Mouse (Mus musculus) Muller cell, postnatal 12 days (primary cell): Measurements from ENCODE around the gene Cramp1l.
"Not testable (repeated sequence)": the region's sequence is repeated elsewhere in the genome, so short reads cannot be mapped to it uniquely, and the experiment has no call there.

Source experiments
- DNase-seq: peaks from one replicate; pipeline ENCODE4 v3.0.0-alpha.2; 2015; ENCODE audit errors: inconsistent ontology term

Cramp1l gene

DNA sequence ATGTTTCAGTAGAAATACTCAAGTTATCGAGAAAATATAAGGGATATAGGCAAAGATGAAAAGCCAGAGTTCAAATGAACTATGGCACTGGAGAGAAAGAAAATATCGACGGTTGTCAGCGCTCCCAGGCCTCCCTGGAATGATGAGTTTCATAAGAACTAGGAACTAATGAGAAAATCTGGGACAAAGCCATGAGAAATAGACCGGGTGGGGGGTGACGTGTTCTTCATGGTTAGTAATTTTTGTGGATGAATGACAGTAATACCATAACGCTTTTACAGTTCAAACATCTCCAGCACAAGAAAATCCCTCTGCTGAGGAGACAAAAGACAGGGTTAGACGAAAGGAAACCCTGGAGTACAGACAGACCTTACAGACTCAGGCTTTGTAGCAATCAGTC, 56.2 kb downstream of the Cramp1l start:
- DNase-seq = peak; percentile 61

DNA sequence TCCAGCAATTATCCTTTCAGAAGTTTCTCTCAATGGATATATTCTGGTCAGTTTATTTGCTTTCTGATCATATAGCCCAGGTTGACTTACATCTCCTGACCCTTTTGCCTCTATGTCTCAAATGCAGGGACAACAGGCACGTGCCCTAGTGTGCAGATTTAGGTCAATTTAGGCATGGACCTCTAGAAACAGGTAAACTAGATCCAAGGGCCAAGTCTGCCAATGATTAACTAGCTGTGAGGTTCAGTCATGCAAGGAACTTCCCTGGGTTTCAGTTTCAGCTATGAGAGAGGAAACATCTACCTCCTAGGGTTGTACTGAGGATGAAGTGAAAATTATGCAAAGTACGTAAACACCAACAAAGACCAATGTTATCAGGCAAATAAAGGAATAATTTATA, 62.3 kb downstream of the Cramp1l start:
- no peak for DNase-seq

DNA sequence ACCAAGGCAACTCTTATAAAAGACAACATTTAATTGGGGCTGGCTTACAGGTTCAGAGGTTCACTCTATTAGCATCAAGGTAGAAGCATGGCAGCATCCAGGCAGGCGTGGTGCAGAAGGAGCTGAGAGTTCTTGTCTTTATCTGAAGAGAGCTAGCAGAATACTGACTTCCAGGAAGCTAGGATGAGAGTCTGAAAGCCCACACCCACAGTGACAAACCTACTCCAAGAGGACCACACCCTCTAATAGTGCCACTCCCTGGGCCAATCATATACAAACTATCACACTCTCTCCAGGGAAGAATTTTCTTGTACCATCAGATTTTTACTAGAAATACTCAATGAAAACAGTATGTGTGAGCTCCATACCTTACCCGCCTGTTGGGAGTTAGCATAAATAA, 64.9 kb downstream of the Cramp1l start:
- no peak for DNase-seq

DNA sequence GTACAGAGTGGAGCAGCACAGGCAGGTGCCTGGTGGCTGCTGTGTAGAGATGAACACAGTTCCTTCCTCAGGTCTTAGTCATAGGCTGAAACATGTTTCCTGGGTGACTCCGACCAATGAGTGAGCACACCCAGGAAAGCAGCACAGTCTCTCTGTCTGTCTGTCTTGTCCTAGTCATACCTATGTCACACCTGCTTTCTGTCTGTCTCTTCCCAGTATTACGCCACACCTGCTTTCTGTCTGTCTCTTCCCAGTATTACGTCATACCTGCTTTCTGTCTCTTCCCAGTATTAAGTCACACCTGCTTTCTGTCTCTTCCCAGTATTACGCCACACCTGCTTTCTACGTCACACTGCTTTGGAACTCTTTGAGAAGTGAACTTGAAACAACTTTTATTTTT, 67.4 kb downstream of the Cramp1l start:
- no peak for DNase-seq

DNA sequence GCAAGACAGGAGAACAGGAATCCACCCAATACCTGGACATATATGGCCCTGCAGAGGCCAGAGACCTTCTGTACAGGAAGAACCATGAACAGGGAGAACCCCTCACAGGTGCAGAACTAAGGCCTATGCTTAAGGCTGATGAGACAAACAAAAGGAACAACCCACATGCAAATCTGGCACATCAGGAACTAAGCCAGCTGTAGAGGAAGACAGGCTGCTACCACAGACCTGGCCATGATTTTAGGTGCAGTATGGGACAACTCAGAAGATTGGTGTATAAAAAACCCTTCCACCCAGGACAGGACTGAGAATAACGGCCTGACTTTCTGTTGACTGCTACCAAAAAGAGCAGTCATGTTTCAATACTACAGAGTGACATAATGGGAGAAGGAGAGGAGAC, 72.0 kb downstream of the Cramp1l start:
- DNase-seq = not testable (repeated sequence)

DNA sequence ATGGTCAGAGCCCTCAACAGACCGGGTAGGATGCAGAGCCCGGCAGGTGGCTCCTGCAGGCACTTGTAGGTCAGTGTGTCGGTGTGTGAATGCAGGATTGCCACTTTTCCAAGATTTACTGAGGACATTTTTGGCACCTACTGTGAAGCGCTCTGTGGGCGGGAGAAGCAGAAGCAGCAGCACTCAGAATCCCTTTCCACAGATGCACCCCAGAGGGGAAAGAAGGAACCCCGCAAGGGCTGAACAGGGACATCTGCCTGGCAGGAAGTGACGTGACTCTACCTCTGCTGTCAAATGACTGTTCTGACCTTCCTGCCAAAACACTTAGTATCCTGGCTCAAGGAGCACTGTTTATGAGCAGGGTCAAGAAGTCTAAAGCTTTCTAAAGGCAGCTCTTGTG, 72.6 kb downstream of the Cramp1l start:
- DNase-seq = no peak

DNA sequence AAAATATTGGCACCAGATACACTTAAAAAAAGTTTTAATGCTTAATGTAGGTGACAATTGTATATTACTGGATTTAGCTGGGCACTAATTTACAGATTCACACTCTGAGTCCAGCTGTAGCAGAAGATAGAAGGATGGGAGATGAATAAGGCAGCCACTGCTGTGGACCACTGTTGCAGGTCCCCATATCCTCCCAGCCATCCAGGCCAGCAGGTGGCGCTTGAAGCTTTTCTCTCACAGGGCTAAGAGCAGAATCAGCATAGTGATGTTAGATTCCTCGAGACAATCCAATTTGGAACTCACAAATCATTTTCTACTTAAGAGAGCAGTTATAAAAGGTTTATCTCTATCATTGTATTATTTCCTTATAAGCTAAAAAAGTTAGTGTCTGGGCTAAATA, 73.1 kb downstream of the Cramp1l start:
- DNase-seq = not testable (repeated sequence)

DNA sequence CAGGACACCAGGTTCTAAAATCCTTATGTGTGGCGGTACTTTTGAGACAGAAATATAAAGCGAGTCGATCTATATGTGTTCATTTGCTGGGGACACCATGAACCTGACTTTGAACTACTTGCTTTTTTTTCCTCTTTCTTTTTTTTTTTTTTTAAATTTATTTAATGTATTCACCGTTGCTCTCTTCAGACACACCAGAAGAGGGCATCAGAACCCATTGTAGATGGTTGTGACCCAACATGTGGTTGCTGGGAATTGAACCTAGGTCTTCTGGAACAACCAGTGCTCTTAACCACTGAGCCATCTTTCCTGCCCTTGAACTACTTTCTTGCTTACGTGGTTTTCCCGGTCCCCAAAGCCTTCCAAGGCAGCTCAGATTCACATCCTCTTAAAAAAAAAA, 78.3 kb downstream of the Cramp1l start:
- DNase-seq = no peak

DNA sequence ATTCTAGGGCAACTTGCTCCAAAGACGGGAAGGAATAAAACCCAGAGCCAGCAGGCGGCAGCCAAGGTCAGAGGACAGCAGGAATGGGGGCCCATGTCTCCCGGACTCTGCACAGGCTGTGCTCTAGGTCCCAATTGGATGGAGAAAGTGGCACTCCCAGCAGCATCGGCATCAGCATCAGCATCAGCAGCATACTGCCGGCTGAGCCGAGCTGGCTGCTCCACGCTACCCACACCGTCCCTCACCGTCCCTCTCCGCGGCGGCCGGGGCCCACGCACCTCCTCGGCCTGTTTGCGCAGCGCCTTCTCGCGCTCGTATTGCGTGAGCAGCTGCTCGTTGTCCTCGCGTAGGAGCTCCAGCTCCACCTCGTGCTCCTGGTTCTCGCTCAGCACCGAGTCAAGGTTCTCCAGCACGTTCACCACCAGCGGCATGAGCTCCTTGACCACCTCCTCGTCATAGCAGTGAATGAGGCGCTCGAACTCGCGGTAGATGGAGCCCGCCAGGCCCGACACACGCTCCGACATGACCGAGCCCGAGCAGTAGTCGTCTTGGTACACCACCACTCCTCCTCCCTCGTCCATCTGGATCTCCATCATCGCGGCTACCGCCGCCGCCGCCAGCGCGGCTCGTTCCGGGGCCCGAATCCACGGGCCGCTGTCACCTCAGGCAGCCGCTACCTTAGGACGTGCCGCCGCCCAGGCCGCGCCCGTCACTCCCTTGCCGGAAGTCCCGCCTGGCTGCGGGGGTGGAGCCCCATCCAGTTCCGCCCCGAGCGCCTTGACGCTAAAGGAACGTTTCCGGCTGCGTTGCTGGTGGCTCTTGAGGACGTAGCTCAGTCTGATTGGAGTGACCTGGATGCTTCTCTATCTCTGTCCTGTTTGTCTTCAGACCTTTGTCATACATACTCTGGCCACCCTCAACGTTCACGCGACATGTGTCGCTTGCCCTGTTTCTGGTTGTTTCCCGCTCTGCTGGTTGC, 79.0 kb downstream of the Cramp1l start, which contains the start of gene Mapk8ip3:
Gene Mapk8ip3, minus strand, starts transcription at position 719 of the 979 bp plus-strand sequence.
- peak; percentile 96 for DNase-seq

DNA sequence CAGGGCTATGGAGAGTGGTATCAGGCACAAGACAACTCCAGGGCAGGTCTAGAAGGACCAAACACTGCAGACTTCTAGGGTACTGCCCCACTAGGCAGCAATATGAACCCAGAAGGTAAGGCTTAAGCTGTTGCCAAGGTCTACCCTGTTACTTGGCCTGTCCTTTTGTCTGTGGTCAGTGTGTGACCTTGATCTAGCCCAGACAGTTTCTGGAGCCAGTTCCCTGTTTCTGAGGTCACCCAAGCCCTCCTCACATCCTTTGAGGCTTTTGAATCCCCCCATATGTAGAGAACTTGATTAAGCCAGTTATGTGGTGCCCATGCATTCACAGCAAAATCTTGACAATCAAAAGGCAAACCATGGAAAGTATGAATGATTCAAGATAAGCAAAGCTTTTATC, 79.9 kb downstream of the Cramp1l start:
- no peak for DNase-seq

DNA sequence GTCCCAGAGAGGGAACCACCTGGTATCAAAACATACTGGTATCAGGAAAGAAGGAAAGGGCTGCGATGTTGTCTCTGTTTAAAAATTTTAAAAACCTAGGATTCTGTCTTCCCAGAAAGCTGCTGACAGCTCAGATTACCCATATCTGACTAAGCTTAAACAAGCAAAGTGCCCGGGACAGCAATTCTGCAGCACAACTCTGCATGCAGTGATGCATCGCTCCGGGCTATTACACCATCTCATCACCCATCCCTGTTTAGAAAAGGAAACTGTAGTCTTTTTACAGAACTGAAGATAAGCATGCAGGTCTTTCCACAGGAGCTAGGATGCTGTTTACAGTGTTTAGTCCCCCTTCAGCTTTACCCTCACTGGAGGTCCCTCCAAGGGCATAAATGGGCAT, 80.7 kb downstream of the Cramp1l start:
- no peak for DNase-seq

DNA sequence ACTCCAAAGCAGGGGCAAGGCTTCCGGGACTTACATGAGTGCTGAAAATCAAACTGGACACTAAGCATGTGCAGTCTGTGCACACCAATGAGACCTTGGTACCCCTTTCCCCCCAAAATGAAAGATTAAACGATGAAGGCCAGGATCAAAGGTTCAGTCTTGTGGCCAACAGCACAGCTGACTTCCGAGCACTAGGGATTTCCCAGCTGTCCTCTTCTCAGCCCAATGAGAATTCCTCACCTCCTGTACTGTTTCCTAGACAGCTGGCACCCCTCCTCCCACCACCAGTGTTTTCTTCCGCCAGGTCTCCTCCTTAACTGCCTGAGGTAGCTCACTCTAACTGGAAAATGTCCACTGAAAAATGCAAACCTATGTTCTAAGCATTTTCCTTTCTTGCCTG, 82.4 kb downstream of the Cramp1l start:
- DNase-seq = no peak

DNA sequence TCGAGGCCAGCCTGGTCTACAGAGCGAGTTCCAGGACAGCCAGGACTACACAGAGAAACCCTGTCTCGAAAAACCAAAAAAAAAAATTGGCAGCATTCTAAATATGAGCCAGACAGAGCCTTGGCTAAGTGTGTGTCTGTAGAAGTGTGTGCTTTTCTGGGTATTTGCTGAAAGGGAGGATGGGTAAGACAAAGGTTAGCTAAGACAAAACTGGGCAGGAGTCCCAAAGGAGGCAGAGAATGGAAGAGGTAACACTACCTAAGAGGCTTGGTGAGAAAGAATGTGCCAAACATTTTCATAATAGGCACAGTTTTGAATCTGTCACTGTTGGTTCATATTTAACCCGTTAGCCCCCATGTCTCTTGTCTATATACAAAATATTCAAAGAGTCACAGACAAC, 83.2 kb downstream of the Cramp1l start:
- no peak for DNase-seq

DNA sequence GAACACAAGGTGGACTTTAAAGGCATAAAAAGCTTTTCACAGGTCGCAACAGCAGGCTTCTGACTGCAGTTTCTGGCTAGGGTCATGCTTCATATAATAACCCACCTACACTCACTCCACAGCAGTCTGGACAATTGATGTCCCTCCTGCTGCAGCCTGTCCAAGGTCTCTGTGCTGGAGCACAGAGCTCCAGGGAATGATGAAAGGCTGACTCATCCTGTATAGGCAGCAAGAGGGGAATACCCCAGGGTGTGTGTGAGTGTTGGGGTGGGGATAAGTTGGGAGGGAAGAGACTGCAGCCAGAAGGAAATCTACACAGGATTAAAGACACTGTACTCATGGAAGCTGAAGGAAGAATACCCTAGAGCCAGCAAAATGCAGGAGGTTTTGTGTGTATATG, 86.1 kb downstream of the Cramp1l start:
- DNase-seq = peak; percentile 41

DNA sequence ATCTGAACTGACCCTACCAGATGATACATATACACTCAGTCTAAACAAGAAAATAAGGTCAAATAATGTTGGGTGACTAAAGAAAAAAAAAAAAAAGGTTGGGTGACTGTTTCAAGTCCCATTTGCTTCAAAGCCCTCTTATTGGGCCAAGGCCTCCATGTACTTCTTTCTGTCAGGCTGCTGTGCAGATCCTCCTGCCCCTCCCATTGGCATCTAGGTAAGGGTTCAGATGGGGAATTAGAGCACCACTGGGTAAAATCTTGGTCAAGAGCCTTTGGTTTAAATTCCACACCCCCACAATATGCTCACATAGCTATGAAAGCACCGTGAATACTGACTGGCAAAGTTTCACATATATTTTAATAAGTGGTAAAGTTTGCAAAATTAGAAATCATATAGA, 92.3 kb downstream of the Cramp1l start:
- DNase-seq = no peak

DNA sequence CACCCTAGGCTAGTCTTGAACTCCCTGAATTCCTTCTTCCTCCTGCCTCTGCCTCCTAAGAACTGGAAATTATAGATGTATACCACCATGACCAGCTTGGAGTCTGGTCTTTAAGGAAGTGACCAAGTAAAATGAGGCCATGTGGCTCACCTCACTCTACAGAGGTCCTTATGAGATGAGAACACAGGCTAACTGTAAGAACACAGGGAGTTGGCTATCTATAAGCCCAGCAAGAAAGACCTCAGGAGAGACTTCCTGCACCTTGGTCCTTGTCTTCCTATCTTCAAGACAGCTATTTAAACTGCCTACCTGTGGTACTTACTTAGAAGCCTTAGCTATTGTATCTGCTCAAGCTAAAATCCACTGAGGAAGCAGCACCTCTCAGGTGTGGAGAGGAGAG, 101.6 kb downstream of the Cramp1l start:
- no peak for DNase-seq
